Mouse (Mus musculus) forebrain, embryonic 16.5 days (tissue): ENCODE measurements around the gene Ppef1. TPM values are rescaled to one million over a fixed set of nuclear protein-coding genes. Genes with fewer than 3 reads are reported as not detected.
A peak's percentile ranks its signal among the peaks of the same experiment; 100 is the strongest.

Source experiments
- ATAC-seq: fragments of 200-750 bp; cut with Nextera tagmentation; 2 replicates; pipeline ENCODE4 v1.8.0; 2017; ENCODE audit warnings: mild to moderate bottlenecking, moderate library complexity
- H3K27ac ChIP-seq: fragments of 300-500 bp; sonication (generic); 2 replicates; pipeline ENCODE4 v1.5.1; 2014; ENCODE audit warnings: low read length, control low read depth
- H3K27me3 ChIP-seq: fragments of 300-500 bp; sonication (generic); replicated peaks from 2 replicates; pipeline ENCODE4 v1.6.1; 2014; ENCODE audit warnings: low read length; ENCODE audit not compliant: control insufficient read depth, insufficient read depth
- H3K36me3 ChIP-seq: fragments of 300-500 bp; sonication (generic); 2 replicates; pipeline ENCODE4 v1.6.1; 2014; ENCODE audit not compliant: control insufficient read depth, insufficient read depth
- H3K4me1 ChIP-seq: fragments of 300-500 bp; sonication (generic); replicated peaks from 2 replicates; pipeline ENCODE4 v1.6.1; 2014; ENCODE audit warnings: low read length; ENCODE audit not compliant: control insufficient read depth, insufficient read depth
- H3K4me2 ChIP-seq: fragments of 300-500 bp; sonication (generic); 2 replicates; pipeline ENCODE4 v1.6.1; 2014; ENCODE audit warnings: mild to moderate bottlenecking, low read length, control low read depth
- H3K4me3 ChIP-seq: fragments of 300-500 bp; sonication (generic); replicated peaks from 2 replicates; pipeline ENCODE4 v1.5.1; 2014; ENCODE audit warnings: mild to moderate bottlenecking, low read length, control low read depth
- H3K9ac ChIP-seq: fragments of 300-500 bp; sonication (generic); replicated peaks from 2 replicates; pipeline ENCODE4 v1.6.1; 2014; ENCODE audit warnings: low read depth, low read length, control low read depth
- H3K9me3 ChIP-seq: fragments of 300-500 bp; sonication (generic); 2 replicates; pipeline ENCODE4 v1.6.1; 2016; ENCODE audit warnings: low read length; ENCODE audit not compliant: control insufficient read depth
- WGBS: fragments of 180-500 bp; shearing (Covaris S2); extraction: QIAGEN DNeasy Blood & Tissue Kit; methylation state at CpG from one replicate; pipeline ENCODE4 v1.1.7; 2014; 5-methylcytosine and 5-hydroxymethylcytosine counted together
- polyA plus RNA-seq: library from polyadenylated mRNA; unstranded; fragments of >200 nt; fragmentation: Nextera tagmentation; extraction: Ambion mirVana; gene quantifications from 2 replicates; pipeline ENCODE4 v1.2.1, GENCODE M21; 2015

Ppef1 gene
- polyA plus RNA-seq, 1 experiment from 2014 or later = 0.96 TPM

DNA sequence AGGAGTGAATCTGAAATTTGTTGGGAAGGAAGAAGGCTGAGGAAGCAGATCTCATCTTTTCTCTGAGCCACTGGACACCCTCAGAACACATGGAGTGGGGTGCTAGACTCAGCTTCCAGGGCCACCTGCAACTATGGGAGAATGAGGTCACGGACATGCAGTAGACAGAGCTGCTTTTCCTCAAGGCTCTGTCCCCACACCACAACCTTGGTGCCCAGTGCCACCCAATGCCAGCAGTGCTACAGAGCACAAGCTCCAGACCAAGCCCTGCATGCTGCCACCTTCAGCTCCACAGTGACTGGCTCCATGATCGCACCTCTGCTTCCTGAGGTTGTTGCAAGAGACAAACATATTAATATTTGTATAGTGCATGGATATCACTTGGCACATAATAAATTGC, 132.2 kb downstream of the Ppef1 start:
- Histone ChIP-seq H3K27me3 (0 out of 2 replicates have a peak, but pooled peaks cover 2% of the 10 kb centered on the region), H3K4me2 (no peak overlapping the region), H3K4me3 (no peak overlapping the region), H3K9me3 (no peaks in the 10 kb centered on the region), H3K9ac (no peak overlapping the region), H3K27ac (no peak overlapping the region), H3K36me3 (no peaks in the 10 kb centered on the region), H3K4me1 (peaks cover 17% of the 10 kb centered on the region)
- WGBS = 95% methylated on average over 2 of the region's 2 CpGs
- no peak for ATAC-seq

DNA sequence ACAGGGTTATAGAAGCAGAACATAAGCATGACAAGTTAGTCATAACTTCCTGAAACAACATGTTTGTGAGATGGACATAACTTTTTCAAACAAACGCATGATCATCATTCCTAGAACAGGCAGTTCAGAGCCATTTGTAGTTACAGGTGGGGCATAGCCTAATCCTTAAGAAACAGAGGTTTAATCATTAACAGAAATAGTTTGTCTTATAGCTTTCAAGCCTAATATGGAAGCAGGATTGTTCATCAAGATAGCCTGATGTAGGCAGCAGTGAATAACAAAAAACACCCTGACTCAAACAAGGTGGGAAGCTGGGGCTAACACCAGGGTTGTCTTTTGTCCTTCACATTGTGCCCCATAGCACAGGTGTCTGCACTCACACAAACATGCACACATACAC, 132.8 kb downstream of the Ppef1 start:
- H3K36me3 ChIP-seq = no peaks in the 10 kb centered on the region
- no peak overlapping the region for H3K4me2 ChIP-seq
- H3K9me3 ChIP-seq = no peaks in the 10 kb centered on the region
- 89% methylated on average over 1 of the region's 1 CpGs for WGBS
- peaks cover 19% of the 10 kb centered on the region for H3K4me1 ChIP-seq
- no peak overlapping the region for H3K4me3 ChIP-seq
- no peak overlapping the region for H3K9ac ChIP-seq
- H3K27ac ChIP-seq = no peak overlapping the region
- H3K27me3 ChIP-seq = 0 out of 2 replicates have a peak, but pooled peaks cover 2% of the 10 kb centered on the region
- ATAC-seq = no peak

DNA sequence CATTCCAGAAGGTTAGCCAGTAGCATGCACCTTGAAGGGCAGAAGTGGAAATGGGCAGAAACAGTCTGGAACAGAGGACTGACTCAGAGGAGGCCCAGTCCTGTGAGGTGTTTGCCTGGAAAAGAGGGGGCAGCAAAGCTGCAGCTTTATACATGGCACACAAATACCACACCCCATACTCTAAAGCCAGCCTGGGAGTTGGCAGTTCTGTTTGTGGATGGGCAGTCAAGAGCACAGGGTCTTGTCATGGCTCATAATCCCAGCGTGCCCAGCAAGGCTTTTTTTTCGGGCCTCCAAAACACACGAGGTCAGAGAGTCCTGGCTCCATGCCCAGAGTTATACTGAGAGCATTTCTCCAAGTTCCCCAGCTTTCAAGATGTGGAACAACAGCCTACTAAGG, 134.5 kb downstream of the Ppef1 start:
- no peaks in the 10 kb centered on the region for H3K36me3 ChIP-seq
- no peaks in the 10 kb centered on the region for H3K9me3 ChIP-seq
- H3K4me3 ChIP-seq = no peak overlapping the region
- H3K4me2 ChIP-seq = no peak overlapping the region
- peaks cover 19% of the 10 kb centered on the region for H3K4me1 ChIP-seq
- H3K9ac ChIP-seq = no peak overlapping the region
- H3K27me3 ChIP-seq = 0 out of 2 replicates have a peak, but pooled peaks cover 2% of the 10 kb centered on the region
- no peak overlapping the region for H3K27ac ChIP-seq
- no peak for ATAC-seq
- 34% methylated on average over 3 of the region's 3 CpGs for WGBS

DNA sequence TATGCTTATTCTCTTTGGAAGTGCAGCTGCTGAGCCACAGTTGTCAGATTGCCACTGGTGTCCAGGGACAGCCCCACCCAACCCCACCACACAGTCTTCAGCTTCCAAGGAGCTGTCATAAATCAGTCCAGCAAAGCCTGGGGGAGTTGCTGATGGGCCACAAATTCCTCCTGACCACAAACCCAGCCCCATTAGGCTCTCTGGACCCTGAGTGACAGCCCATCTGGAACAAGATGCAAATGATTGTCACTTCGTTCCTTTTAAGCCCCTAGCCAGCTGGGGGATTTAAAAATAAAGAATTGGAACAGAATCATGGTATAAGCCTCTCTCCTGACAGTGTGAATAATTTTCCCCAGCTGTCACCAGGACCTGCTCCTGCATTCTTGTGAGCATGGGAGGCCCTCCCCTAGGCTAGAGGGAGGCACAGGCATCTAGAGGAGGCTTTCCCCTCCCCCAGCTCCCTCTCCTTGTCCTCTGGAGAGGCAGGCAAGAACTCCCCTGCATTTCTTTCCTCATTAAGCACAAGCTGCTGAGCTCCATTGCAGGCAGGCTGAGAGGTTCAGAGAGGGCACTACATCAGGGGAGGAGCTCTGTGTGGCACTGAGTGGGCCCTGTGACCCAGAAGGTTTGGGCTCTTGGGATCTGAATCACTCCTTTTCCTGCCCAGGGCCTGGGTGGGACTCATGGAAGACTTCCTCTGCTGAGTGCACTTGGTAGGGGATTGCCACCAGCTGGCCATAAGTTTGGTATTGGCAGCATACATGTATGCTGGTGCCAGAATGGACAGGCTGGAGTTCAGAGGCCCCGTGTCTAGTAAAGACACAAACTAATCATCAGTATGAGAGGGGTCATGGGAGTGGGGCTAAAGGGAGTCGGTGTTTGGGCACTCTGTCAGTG, 136.8 kb downstream of the Ppef1 start:
- ATAC-seq = peak; percentile 95
- Histone ChIP-seq H3K9me3 (no peaks in the 10 kb centered on the region), H3K4me1 (peaks cover 17% of the 10 kb centered on the region), H3K4me3 (no peak overlapping the region), H3K27me3 (no peaks in the 10 kb centered on the region), H3K36me3 (no peaks in the 10 kb centered on the region), H3K4me2 (no peak overlapping the region), H3K27ac (peak overlapping the region; percentile 63), H3K9ac (no peak overlapping the region)
- WGBS = 27% methylated on average over 3 of the region's 3 CpGs

DNA sequence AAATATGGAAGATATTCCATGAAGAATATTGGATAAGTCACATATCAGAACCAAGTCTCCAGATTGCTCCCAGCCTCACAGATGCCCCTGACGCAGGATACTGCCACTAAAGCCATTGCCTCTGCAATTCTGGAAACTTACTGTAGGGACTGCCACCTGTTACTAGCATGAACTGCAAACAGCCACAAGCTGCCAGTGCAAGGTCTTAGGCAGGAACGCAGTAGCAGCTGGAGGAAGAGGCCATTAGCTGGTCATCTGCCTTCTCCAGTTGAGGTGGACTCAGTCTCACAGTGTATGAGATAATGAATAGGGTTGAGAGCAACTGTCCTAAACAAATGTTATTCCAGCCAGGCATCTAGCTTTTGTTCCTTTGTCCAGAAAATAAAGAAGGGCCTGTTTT, 137.5 kb downstream of the Ppef1 start:
- no peaks in the 10 kb centered on the region for H3K36me3 ChIP-seq
- H3K4me3 ChIP-seq = no peak overlapping the region
- WGBS = 71% methylated on average over 2 of the region's 2 CpGs
- H3K9ac ChIP-seq = no peak overlapping the region
- no peaks in the 10 kb centered on the region for H3K9me3 ChIP-seq
- peaks cover 17% of the 10 kb centered on the region for H3K4me1 ChIP-seq
- H3K4me2 ChIP-seq = no peak overlapping the region
- no peak for ATAC-seq
- no peaks in the 10 kb centered on the region for H3K27me3 ChIP-seq
- peak overlapping the region; percentile 63 for H3K27ac ChIP-seq

DNA sequence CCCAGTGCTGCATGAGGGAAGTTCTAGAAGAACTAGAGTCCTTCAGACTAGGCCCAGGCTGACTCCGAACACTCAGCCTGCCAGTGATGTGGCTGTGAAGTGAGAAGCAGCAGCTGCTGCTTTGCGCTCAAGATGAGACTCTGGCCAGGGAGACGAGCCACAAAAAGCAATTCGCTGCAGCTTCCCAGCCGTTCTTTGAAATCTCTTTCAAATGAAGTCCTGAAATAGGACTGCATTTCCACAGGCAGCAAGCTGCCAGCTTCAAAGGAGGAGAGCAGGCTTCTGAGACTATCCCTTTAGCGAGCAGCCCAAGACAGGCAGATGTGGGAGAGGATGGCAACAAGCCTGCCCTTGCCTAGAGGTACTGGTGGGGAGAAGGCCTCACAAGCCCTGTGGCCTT, 142.6 kb downstream of the Ppef1 start:
- 70% methylated on average over 6 of the region's 6 CpGs for WGBS
- no peak for ATAC-seq
- H3K36me3 ChIP-seq = no peaks in the 10 kb centered on the region
- no peaks in the 10 kb centered on the region for H3K9me3 ChIP-seq
- 0 out of 2 replicates have a peak, but pooled peaks cover 2% of the 10 kb centered on the region for H3K4me1 ChIP-seq
- H3K9ac ChIP-seq = no peak overlapping the region
- H3K4me3 ChIP-seq = no peak overlapping the region
- H3K27ac ChIP-seq = peak overlapping the region; percentile 63; the same call in 1 of the 2 replicates
- H3K27me3 ChIP-seq = no peaks in the 10 kb centered on the region
- no peak overlapping the region for H3K4me2 ChIP-seq

DNA sequence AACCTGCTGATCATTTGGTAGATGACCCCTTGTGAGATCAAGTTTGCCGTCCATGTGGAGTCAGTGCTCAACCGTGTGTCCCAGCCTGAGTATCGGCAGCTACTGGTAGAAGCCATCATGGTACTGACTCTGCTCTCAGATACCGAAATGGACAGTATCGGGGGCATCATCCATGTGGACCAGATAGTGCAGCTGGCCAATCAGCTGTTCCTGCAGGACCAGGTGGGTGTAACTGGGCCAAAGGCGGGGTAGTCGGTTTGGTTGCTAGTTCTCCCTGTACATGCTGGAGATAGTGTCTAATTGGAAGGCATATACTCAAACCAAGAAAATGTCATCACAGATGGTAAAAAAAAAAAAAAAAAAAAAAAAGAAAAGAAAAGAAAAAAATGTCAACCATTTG, 145.4 kb downstream of the Ppef1 start:
- no peaks in the 10 kb centered on the region for H3K36me3 ChIP-seq
- 91% methylated on average over 7 of the region's 7 CpGs for WGBS
- H3K27ac ChIP-seq = no peak overlapping the region
- H3K4me3 ChIP-seq = no peak overlapping the region
- H3K4me2 ChIP-seq = no peak overlapping the region
- no peak for ATAC-seq
- 0 out of 2 replicates have a peak, but pooled peaks cover 2% of the 10 kb centered on the region for H3K4me1 ChIP-seq
- no peak overlapping the region for H3K9ac ChIP-seq
- no peaks in the 10 kb centered on the region for H3K9me3 ChIP-seq
- no peaks in the 10 kb centered on the region for H3K27me3 ChIP-seq

DNA sequence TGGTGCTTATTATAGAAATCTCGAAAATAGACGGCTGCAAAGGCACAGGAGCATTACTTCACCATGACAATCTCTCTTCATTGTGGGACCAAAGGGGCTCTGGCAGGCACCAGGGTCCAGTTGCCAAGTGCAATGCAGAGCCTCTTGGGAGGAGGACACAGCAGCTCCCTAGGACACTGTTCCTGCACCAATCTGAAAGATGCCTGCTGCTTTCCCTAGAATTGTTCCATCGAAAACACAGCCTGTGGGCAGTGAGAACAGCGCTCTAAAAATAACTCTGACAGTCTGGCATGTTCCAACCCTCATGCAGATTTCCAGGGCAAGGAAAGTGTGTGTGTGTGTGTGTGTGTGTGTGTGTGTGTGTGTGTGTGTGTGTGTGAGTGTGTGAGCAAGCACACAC, 147.0 kb downstream of the Ppef1 start:
- H3K9me3 ChIP-seq = no peaks in the 10 kb centered on the region
- no peaks in the 10 kb centered on the region for H3K27me3 ChIP-seq
- H3K36me3 ChIP-seq = no peaks in the 10 kb centered on the region
- no peak overlapping the region for H3K4me2 ChIP-seq
- no peak overlapping the region for H3K4me3 ChIP-seq
- ATAC-seq = peak; percentile 52
- 0 out of 2 replicates have a peak, but pooled peaks cover 2% of the 10 kb centered on the region for H3K4me1 ChIP-seq
- peak overlapping the region; percentile 69; the same call in 1 of the 2 replicates for H3K27ac ChIP-seq
- 59% methylated on average over 4 of the region's 4 CpGs for WGBS
- no peak overlapping the region for H3K9ac ChIP-seq

DNA sequence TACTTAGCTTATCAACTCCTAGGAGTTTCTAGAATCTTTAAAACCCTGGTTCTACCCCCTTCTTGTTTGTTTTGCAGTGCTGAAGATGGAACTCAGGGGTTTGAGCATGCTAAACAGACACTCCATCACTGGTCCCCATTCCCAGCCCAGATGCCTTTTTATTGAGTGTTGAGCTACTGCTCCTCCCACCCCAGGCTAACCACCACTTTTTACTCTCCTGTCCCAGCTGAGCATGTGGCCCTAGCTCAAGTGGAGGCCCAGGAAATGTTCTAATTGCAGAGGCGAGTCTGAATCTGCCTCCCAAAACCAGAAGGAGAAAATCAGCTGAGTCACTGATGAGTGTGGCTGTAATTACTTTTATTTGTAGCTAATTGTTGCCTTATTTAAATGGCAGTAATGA, 150.5 kb downstream of the Ppef1 start:
- Histone ChIP-seq H3K27me3 (no peaks in the 10 kb centered on the region), H3K4me1 (0 out of 2 replicates have a peak, but pooled peaks cover 2% of the 10 kb centered on the region), H3K4me3 (no peak overlapping the region), H3K36me3 (no peaks in the 10 kb centered on the region), H3K9me3 (no peaks in the 10 kb centered on the region), H3K4me2 (no peak overlapping the region), H3K27ac (no peak overlapping the region), H3K9ac (no peak overlapping the region)
- 33% methylated on average over 1 of the region's 1 CpGs for WGBS
- no peak for ATAC-seq
